ENCODE assay signal across 8 mouse cellular contexts in the genomic region with DNA sequence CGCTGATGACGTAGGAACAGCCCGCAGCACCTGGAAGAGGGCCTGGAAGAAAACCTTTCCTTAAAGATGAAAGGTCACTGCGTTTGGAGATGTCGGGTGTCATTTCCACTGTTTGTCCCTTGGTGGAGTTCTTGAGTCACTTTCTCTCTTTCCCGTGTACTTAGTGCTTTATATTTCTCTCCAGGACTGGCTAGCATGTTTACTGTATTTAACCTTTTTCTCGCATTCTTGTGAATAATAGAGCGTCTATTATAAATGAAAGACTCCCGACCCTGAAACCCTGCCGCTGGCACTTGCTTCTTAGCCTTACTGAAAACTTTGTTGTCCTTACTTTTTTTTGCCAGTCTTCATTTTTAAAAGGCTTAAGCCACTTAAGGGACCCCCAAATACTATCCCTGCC. TPM values are rescaled to one million over a fixed set of nuclear protein-coding genes. Genes with fewer than 3 reads are reported as not detected.
DNase-seq lines count a peak whose midpoint lies in the region; ATAC-seq and TF ChIP-seq lines count a peak whose summit lies in the region.

No protein-coding gene starts in this region.

- no peaks in the 10 kb centered on the region for H3K4me1 ChIP-seq in hindbrain, postnatal 0 days (ENCODE audit: insufficient read depth, low read length)
- H3K4me1 ChIP-seq in limb, embryonic 15.5 days = peaks cover 5% of the 10 kb centered on the region; the same call in 1 of the 2 replicates
- peaks cover 2% of the 10 kb centered on the region; the same call in 1 of the 2 replicates for H3K4me1 ChIP-seq in midbrain, embryonic 15.5 days

- ATAC-seq in erythroid progenitor cell, adult 5-6 weeks (replicated peaks; ENCODE audit: low FRiP score, poor library complexity, severe bottlenecking) = 0 out of 2 replicates have a peak, but pooled peaks have one; percentile 33
- no peak for ATAC-seq in hindbrain, postnatal 0 days
- ATAC-seq in limb, embryonic 15.5 days (ENCODE audit: insufficient number of reproducible peaks, low FRiP score, low TSS enrichment, low read depth) = no peak
- no peak for ATAC-seq in midbrain, embryonic 15.5 days (replicated peaks)
- ATAC-seq in monocyte, adult 5-6 weeks (replicated peaks; ENCODE audit: insufficient number of reproducible peaks, low FRiP score, low TSS enrichment, poor library complexity, severe bottlenecking) = no peak

- no peaks in the 10 kb centered on the region for H3K27me3 ChIP-seq in hindbrain, postnatal 0 days (ENCODE audit: insufficient read depth, low read length)
- no peaks in the 10 kb centered on the region for H3K27me3 ChIP-seq in limb, embryonic 15.5 days
- no peaks in the 10 kb centered on the region for H3K27me3 ChIP-seq in midbrain, embryonic 15.5 days (replicated peaks)

- intact Hi-C loops in left cerebral cortex, adult 2 months (cut with DNase I) = loop anchor here (5.0 to 10.0 kb wide), 3 partner anchors 831 to 1111 kb away; no protein-coding TSS in a partner anchor

- H3K4me2 ChIP-seq in hindbrain, postnatal 0 days (ENCODE audit: low read depth, low read length) = peak overlapping the region; percentile 78
- H3K4me2 ChIP-seq in limb, embryonic 15.5 days = peak overlapping the region; percentile 94
- peak overlapping the region; percentile 97 for H3K4me2 ChIP-seq in midbrain, embryonic 15.5 days

- under 1% methylated on average over 10 of the region's 10 CpGs for WGBS in hindbrain, postnatal 0 days
- 1% methylated on average over 10 of the region's 10 CpGs for WGBS in limb, embryonic 15.5 days
- 1% methylated on average over 10 of the region's 10 CpGs for WGBS in midbrain, embryonic 15.5 days

- H3K36me3 ChIP-seq in hindbrain, postnatal 0 days (ENCODE audit: insufficient read depth, low read length) = no peaks in the 10 kb centered on the region
- H3K36me3 ChIP-seq in limb, embryonic 15.5 days = no peaks in the 10 kb centered on the region
- no peaks in the 10 kb centered on the region for H3K36me3 ChIP-seq in midbrain, embryonic 15.5 days (replicated peaks)

- H3K27ac ChIP-seq in left cerebral cortex, adult 2 months = peak overlapping the region; percentile 89
- peak overlapping the region; percentile 92 for H3K27ac ChIP-seq in hindbrain, postnatal 0 days
- H3K27ac ChIP-seq in limb, embryonic 15.5 days = 0 out of 2 replicates have a peak overlapping the region, but pooled peaks have one; percentile 93
- H3K27ac ChIP-seq in midbrain, embryonic 15.5 days = peak overlapping the region; percentile 93

- H3K4me3 ChIP-seq in left cerebral cortex, adult 2 months = peak overlapping the region; percentile 86
- peak overlapping the region; percentile 75 for H3K4me3 ChIP-seq in hindbrain, postnatal 0 days (ENCODE audit: low read length)
- peak overlapping the region; percentile 66 for H3K4me3 ChIP-seq in limb, embryonic 15.5 days
- peak overlapping the region; percentile 71 for H3K4me3 ChIP-seq in midbrain, embryonic 15.5 days

- peak; percentile 70 for TF ChIP-seq CTCF in left cerebral cortex, adult 2 months (IDR thresholded peaks at IDR 0.05)
- peak; percentile 72 for TF ChIP-seq CTCF in hindbrain, postnatal 0 days (IDR thresholded peaks at IDR 0.05; ENCODE audit: low read depth)

- peak overlapping the region; percentile 67; the same call in 1 of the 2 replicates for H3K9ac ChIP-seq in hindbrain, postnatal 0 days (replicated peaks; ENCODE audit: low read length)
- H3K9ac ChIP-seq in limb, embryonic 15.5 days = no peak overlapping the region
- peak overlapping the region; percentile 80 for H3K9ac ChIP-seq in midbrain, embryonic 15.5 days

- H3K9me3 ChIP-seq in hindbrain, postnatal 0 days (ENCODE audit: low read length) = no peaks in the 10 kb centered on the region
- no peaks in the 10 kb centered on the region for H3K9me3 ChIP-seq in limb, embryonic 15.5 days
- no peaks in the 10 kb centered on the region for H3K9me3 ChIP-seq in midbrain, embryonic 15.5 days

- DNase-seq in left cerebral cortex, adult 2 months (ENCODE audit: extremely low spot score in 1 of 2, low spot score in 2 of 2) = peak; percentile 17 to 29
- DNase-seq in left cerebral cortex, adult 11 months (ENCODE audit: low spot score) = no peak
- peak; percentile 78 for DNase-seq in adipocyte (ENCODE audit: low spot score)
- DNase-seq in hindbrain, postnatal 0 days (ENCODE audit: low spot score) = peak; percentile 78

RNA-seq across cellular contexts. Expression of a gene that starts 3.8 kb away (rescaled TPM):
- total RNA-seq in left cerebral cortex, adult 2 months (2021) = 100 to 1,000 TPM; 169 to 170 TPM
- total RNA-seq in erythroid progenitor cell, adult 5-6 weeks (2015; ENCODE audit: low replicate concordance) = not detected in 2 replicates
- total RNA-seq in erythroid progenitor cell, adult 5-6 weeks (2017; ENCODE audit: low replicate concordance) = 1.8 TPM in 1 of 2 replicates, not detected in the other
- total RNA-seq in hindbrain, postnatal 0 days (2014; rRNA removed) = 152 and 157 TPM in 2 replicates
- polyA plus RNA-seq in hindbrain, postnatal 0 days (2015; fragmentation: Nextera tagmentation; extraction: Ambion mirVana) = 25.5 and 26.1 TPM in 2 replicates
- polyA plus RNA-seq in limb, embryonic 15.5 days (2015; fragmentation: Nextera tagmentation; extraction: Ambion mirVana) = 7.0 and 8.9 TPM in 2 replicates
- polyA plus RNA-seq in midbrain, embryonic 15.5 days (2015; fragmentation: Nextera tagmentation; extraction: Ambion mirVana) = 25.4 and 28.1 TPM in 2 replicates
- total RNA-seq in monocyte, adult 5-6 weeks (2017) = 0.11 to 0.49 TPM (median 0.19 TPM) in 3 replicates

Comparison
In these comparisons a context has a peak if more than half of its experiments do, and no peak if none do; other contexts are left out.
1. RNA of a gene that starts 3.8 kb away (total RNA-seq): 169 to 170 TPM in left cerebral cortex, adult 2 months and 152 to 157 TPM in hindbrain, postnatal 0 days; 1.8 TPM in erythroid progenitor cell, adult 5-6 weeks and 0.11 to 0.49 TPM in monocyte, adult 5-6 weeks; every median in the first group is over 10 times any median in the second.
2. Peak in every context shown above with its lines, with median percentiles within 50 percentile points of each other: H3K27ac ChIP-seq, H3K4me3 ChIP-seq and H3K4me2 ChIP-seq.